Mouse (Mus musculus): ENCODE measurements around the gene Cyp2c54.
"Not testable (repeated sequence)": the region's sequence is repeated elsewhere in the genome, so short reads cannot be mapped to it uniquely, and the experiment has no call there.

Gene Cyp2c54

DNA sequence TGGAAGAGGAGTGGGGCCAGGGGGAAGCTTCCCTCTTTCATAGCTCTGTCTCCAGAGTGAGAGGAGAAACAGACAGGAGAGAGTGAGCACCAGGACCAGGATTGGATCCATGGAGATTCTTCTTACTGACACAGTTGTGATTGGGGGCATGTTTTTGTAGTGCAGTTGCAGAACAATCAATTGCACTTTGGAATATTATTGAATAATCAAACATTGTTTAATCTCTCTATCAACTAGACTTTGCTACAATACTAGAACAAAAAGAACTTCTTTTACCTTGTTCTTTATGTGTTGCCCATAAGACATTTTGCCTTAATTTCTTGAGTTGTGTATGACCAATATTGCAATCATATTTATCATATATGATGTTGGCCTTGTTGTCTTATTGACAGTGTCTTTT, at the start of gene Cyp2c54:
Gene Cyp2c54 (minus strand): TSS at position 127 of the 400 bp plus-strand sequence.
- no peak for DNase-seq

DNA sequence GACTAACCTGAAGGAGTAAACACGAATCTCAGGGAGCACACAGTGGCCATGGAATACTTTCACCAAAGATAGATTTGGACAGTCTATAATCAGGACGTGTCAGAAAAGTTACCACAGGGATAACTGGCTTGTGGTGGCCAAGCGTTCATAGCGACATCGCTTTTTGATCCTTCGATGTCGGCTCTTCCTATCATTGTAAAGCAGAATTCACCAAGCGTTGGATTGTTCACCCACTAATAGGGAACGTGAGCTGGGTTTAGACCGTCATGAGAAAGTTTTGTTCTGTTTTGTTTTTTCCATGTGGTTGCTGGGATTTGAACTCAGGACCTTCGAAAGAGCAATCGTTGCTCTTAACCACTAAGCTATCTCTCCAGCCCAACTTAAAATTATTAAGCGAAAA, 46.0 kb upstream of the Cyp2c54 start:
- DNase-seq: not testable (repeated sequence)

DNA sequence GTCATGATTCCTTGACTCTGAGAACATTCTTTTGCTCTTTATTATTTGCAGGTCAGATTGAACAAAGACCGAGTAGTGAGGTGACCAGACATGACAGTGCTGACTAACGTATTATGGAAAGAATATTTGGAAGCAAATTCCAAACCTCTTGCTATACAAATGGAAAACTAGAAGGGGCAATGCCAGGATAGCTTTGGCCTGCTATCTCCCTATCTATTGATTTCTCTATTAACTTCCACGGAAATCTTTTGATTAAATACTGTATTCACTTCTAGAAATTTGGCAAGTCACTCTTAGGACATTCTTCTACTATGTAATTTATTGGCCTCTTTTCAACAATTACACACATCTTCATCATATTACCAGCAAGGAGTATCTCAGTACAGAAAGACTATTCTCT, 17.5 kb upstream of the Cyp2c54 start:
- no peak for DNase-seq

DNA sequence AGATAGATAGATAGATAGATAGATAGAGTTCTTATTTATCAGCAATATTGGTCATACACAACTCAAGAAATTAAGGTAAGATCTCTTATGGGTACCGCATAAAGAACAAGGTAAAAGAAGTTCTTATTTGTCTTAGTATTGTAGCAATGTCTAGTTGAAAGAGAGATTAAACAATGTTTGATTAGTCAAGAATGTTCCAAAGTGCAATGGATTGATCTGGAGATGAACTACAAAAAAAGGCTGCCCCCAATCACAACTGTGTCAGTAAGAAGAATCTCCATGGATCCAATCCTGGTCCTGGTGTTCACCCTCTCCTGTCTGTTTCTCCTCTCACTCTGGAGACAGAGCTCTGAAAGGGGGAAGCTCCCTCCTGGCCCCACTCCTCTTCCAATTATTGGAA, 15.8 kb upstream of the Cyp2c54 start, which contains the start of gene Cyp2c50:
Gene Cyp2c50 (plus strand): TSS at position 268 of the 400 bp plus-strand sequence.
- DNase-seq: not testable (repeated sequence)

- no peak for DNase-seq
These were observed 14.8 kb upstream of the Cyp2c54 start for GRCm38 (mm10) chr19:40088381-40088780.

DNA sequence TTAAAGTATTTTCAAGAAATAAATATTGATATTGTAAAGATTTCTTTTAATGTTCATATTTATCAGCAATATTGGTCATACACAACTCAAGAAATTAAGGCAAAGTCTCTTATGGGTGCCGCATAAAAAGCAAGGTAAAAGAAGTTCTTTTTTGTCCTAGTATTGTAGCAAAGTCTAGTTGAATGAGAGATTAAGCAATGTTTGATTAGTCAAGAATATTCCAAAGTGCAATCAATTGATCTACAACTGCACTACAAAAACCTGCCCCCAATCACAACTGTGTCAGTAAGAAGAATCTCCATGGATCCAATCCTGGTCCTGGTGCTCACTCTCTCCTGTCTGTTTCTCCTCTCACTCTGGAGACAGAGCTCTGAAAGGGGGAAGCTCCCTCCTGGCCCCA, 81.5 kb downstream of the Cyp2c54 start, which contains the start of gene Cyp2c37:
Gene Cyp2c37 (plus strand): TSS at position 285 of the 400 bp plus-strand sequence.
- not testable (repeated sequence) for DNase-seq

DNA sequence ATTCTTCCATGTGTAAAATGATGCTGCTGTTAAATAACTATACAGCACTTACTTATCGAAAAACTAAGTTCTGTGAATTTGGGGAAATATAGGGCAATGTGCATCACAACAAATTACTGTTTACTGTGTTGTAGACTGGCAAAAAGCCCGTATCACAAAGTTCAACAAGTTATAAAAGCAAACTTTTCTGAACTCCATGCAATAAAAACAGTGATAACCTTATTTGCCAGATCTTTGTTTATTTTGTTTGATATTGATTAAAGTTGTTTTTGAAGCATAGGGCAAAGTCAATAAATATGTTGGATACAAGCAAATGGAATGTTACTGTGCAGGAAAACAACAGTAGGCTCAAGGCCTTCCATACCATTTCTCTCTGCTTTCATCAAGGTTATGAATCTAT, 84.2 kb downstream of the Cyp2c54 start:
- no peak for DNase-seq

Data from retina, postnatal 1 day (tissue).